In the genomic region with DNA sequence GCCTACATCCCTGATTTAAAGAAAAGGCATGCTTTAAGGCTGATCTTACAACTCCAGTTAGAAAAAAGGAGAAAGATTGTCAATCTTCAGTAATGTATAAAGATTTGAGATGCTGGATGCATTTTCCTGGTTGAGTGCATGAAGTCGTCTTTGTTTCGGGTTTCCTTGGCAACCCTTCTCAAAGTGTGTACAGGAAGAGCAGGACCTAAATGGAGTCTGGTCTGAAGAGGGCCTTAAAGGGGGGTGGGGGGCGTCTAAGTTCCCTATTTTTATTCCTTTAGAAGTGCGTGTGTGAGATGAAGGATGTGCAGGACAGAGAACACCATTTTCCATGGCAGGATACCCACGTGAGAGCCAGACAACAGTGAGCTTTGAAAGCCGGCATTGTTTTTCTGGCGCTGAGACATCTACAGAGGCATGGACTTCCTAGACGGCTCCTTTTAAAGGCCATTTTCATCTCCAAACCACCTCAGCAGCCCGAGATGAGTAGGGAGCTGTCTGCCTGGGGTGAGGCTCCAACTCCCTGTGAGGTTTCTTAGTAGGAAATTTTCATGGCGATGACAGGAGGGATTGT, we compare ENCODE assay signal across 18 mouse cellular contexts.
DNase-seq lines count a peak whose midpoint lies in the region; ATAC-seq lines count a peak whose summit lies in the region.
"Had no signal": no experiment of that assay in that cellular context is flagged by ENCODE, and none has a peak within 500 bp of the region (broad histone marks: within the 10 kb centered on the region; RNA-seq: fewer than 3 reads in every experiment).

No protein-coding gene starts in this region.

- H3K4me2 ChIP-seq in forebrain, embryonic 16.5 days (ENCODE audit: low read length), result peak overlapping the region; percentile 22; the same call in 1 of the 2 replicates
- peak overlapping the region; percentile 29; the same call in 1 of the 2 replicates for H3K4me2 ChIP-seq in midbrain, embryonic 14.5 days (ENCODE audit: low read length)
- H3K4me2 ChIP-seq: limb, embryonic 13.5 days had no signal

- peak overlapping the region; percentile 34; the same call in 1 of the 2 replicates for H3K27ac ChIP-seq in forebrain, embryonic 16.5 days (ENCODE audit: low read length)
- H3K27ac ChIP-seq in midbrain, embryonic 14.5 days (replicated peaks; ENCODE audit: low read depth, low read length), result peak overlapping the region; percentile 49; the same call in 1 of the 2 replicates
- H3K27ac ChIP-seq: heart, embryonic 10.5 days; limb, embryonic 13.5 days had no signal

- no peaks in the 10 kb centered on the region for H3K36me3 ChIP-seq in forebrain, embryonic 16.5 days (ENCODE audit: control insufficient read depth, insufficient read depth)
- H3K36me3 ChIP-seq in midbrain, embryonic 14.5 days (ENCODE audit: control insufficient read depth, insufficient read depth, low read length), result no peaks in the 10 kb centered on the region
- H3K36me3 ChIP-seq: heart, embryonic 10.5 days; limb, embryonic 13.5 days had no signal

- peak; percentile 51 for ATAC-seq in forebrain, embryonic 16.5 days
- ATAC-seq in midbrain, embryonic 14.5 days (ENCODE audit: low FRiP score, low TSS enrichment), result peak; percentile 48; the same call in 1 of the 2 replicates
- no peak for ATAC-seq in monocyte, adult 5-6 weeks (replicated peaks; ENCODE audit: insufficient number of reproducible peaks, low FRiP score, low TSS enrichment, poor library complexity, severe bottlenecking)
- ATAC-seq: Patski had no signal

- H3K27me3 ChIP-seq in forebrain, embryonic 16.5 days (replicated peaks; ENCODE audit: control insufficient read depth, insufficient read depth, low read length), result no peaks in the 10 kb centered on the region
- H3K27me3 ChIP-seq in midbrain, embryonic 14.5 days (ENCODE audit: control insufficient read depth, insufficient read depth, low read length), result 0 out of 2 replicates have a peak, but pooled peaks cover 7% of the 10 kb centered on the region
- H3K27me3 ChIP-seq: limb, embryonic 13.5 days had no signal

- H3K4me1 ChIP-seq in forebrain, embryonic 16.5 days (replicated peaks; ENCODE audit: control insufficient read depth, insufficient read depth, low read length), result peaks cover 6% of the 10 kb centered on the region
- peaks cover 8% of the 10 kb centered on the region; the same call in 1 of the 2 replicates for H3K4me1 ChIP-seq in midbrain, embryonic 14.5 days (ENCODE audit: control insufficient read depth, insufficient read depth, low read length)
- H3K4me1 ChIP-seq: limb, embryonic 13.5 days had no signal

- no peaks in the 10 kb centered on the region for H3K9me3 ChIP-seq in forebrain, embryonic 16.5 days (ENCODE audit: control insufficient read depth, low read length)
- H3K9me3 ChIP-seq in midbrain, embryonic 14.5 days (ENCODE audit: control insufficient read depth, low read length), result no peaks in the 10 kb centered on the region
- H3K9me3 ChIP-seq: heart, embryonic 10.5 days; limb, embryonic 13.5 days had no signal

- H3K4me3 ChIP-seq in forebrain, embryonic 16.5 days (replicated peaks; ENCODE audit: low read length), result no peak overlapping the region
- no peak overlapping the region for H3K4me3 ChIP-seq in midbrain, embryonic 14.5 days (replicated peaks; ENCODE audit: low read depth, low read length)
- H3K4me3 ChIP-seq: heart, embryonic 10.5 days; limb, embryonic 13.5 days had no signal

- 0 out of 2 replicates have a peak overlapping the region, but pooled peaks have one; percentile 8 for H3K9ac ChIP-seq in forebrain, embryonic 16.5 days (replicated peaks; ENCODE audit: low read depth, low read length)
- no peak overlapping the region for H3K9ac ChIP-seq in midbrain, embryonic 14.5 days (replicated peaks; ENCODE audit: low read length)
- H3K9ac ChIP-seq: limb, embryonic 13.5 days had no signal

- WGBS in forebrain, embryonic 16.5 days, result 16% methylated on average over 10 of the region's 10 CpGs
- 21% methylated on average over 10 of the region's 10 CpGs for WGBS in midbrain, embryonic 14.5 days

- DNase-seq in embryo, embryonic 11 days, result peak; percentile 12
- no peak for DNase-seq in embryo, embryonic 9.5 days (ENCODE audit: extremely low spot score)
- DNase-seq in brain, embryonic 18.5 days (ENCODE audit: low read depth, low spot score), result peak; percentile 60
- peak; percentile 70 for DNase-seq in midbrain, embryonic 14.5 days
- no peak for DNase-seq in adipocyte (ENCODE audit: low spot score)
- DNase-seq in thymus, postnatal 14 days, result no peak
- DNase-seq: cerebellum, postnatal 10 days; heart, postnatal 36 days; kidney, adult 2 months; kidney, postnatal 4 days; lung, adult 18-20 months; spleen, adult 18-20 months; thymus, adult 18-20 months had no signal

Comparison
In these comparisons a context has a peak if more than half of its experiments do, and no peak if none do; other contexts are left out.
1. DNase-seq: peak in embryo, embryonic 11 days (single experiment), brain, embryonic 18.5 days (single experiment) and midbrain, embryonic 14.5 days (single experiment); none in embryo, embryonic 9.5 days (single experiment), adipocyte (single experiment) and thymus, postnatal 14 days (single experiment).